Mouse (Mus musculus) stomach, embryonic 14.5 days (tissue): Measurements from ENCODE around the gene Gse1. TPM values are rescaled to one million over a fixed set of nuclear protein-coding genes. Genes with fewer than 3 reads are reported as not detected.

ENCODE experiments used
- ATAC-seq: fragments of 200-750 bp; cut with Nextera tagmentation; 2 replicates; pipeline ENCODE4 v1.8.0; 2017; ENCODE audit warnings: low read depth, moderate TSS enrichment; ENCODE audit not compliant: insufficient number of reproducible peaks, insufficient read depth, low FRiP score
- H3K27ac ChIP-seq: fragments of 300-500 bp; sonication (generic); 2 replicates; pipeline ENCODE4 v1.5.1; 2014; ENCODE audit warnings: mild to moderate bottlenecking, low read length, moderate library complexity, mixed read lengths
- H3K27me3 ChIP-seq: fragments of 300-500 bp; sonication (generic); 2 replicates; pipeline ENCODE4 v1.6.1; 2014; ENCODE audit warnings: low read length, control low read depth, mixed read lengths; ENCODE audit not compliant: control insufficient read depth, insufficient read depth
- H3K36me3 ChIP-seq: fragments of 300-500 bp; sonication (generic); 2 replicates; pipeline ENCODE4 v1.6.1; 2014; ENCODE audit warnings: mild to moderate bottlenecking, control low read depth, low read length, moderate library complexity, mixed read lengths; ENCODE audit not compliant: control insufficient read depth, insufficient read depth
- H3K4me1 ChIP-seq: fragments of 300-500 bp; sonication (generic); 2 replicates; pipeline ENCODE4 v1.6.1; 2014; ENCODE audit warnings: low read length, control low read depth, mixed read lengths; ENCODE audit not compliant: control insufficient read depth, insufficient read depth
- H3K4me2 ChIP-seq: fragments of 300-500 bp; sonication (generic); replicated peaks from 2 replicates; pipeline ENCODE4 v1.6.1; 2014; ENCODE audit warnings: low read depth, low read length, control low read depth
- H3K4me3 ChIP-seq: fragments of 300-500 bp; sonication (generic); 2 replicates; pipeline ENCODE4 v1.5.1; 2014; ENCODE audit warnings: low read depth, low read length, control low read depth
- H3K9ac ChIP-seq: fragments of 300-500 bp; sonication (generic); replicated peaks from 2 replicates; pipeline ENCODE4 v1.6.1; 2014; ENCODE audit warnings: low read depth, mild to moderate bottlenecking, control low read depth, low read length, moderate library complexity, mixed read lengths
- H3K9me3 ChIP-seq: fragments of 300-500 bp; sonication (generic); 2 replicates; pipeline ENCODE4 v1.6.1; 2016; ENCODE audit warnings: low read depth, low read length, control low read depth; ENCODE audit not compliant: control insufficient read depth
- WGBS: fragments of 180-500 bp; shearing (Covaris S2); extraction: QIAGEN DNeasy Blood & Tissue Kit; methylation state at CpG from one replicate; pipeline ENCODE4 v1.1.7; 2014; 5-methylcytosine and 5-hydroxymethylcytosine counted together
- polyA plus RNA-seq: library from polyadenylated mRNA; unstranded; fragments of >200 nt; fragmentation: Nextera tagmentation; extraction: Ambion mirVana; gene quantifications from 2 replicates; pipeline ENCODE4 v1.2.1, GENCODE M21; 2014

Gene Gse1
- polyA plus RNA-seq, 1 experiment from 2014 or later, result 11.1 TPM

DNA sequence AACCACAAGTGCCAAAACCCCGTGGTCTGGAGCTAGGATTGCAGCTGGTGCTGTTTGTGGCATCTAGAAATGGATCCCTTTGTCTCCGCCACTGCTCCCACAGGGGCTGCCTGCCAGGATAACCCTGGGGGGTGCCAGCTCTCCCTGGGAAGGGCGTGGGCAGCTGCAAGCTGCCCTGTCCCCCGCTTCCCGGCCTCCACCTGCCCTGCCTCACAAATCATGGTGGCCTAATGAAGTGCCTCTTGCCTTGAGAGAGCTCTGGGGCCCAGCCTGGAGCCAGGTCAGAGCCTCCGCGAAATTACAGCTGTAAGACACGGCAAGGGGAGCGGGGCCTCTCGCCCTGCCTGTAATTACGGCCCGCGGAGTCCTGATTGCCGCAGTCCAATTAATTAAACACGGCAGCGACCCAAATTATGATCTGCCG is 221.4 kb downstream of the Gse1 start:
- 32% methylated on average over 17 of the region's 17 CpGs for WGBS
- Histone ChIP-seq H3K4me1 (peaks cover 13% of the 10 kb centered on the region), H3K4me3 (no peak overlapping the region), H3K9me3 (no peaks in the 10 kb centered on the region), H3K9ac (no peak overlapping the region), H3K4me2 (no peak overlapping the region), H3K27me3 (no peaks in the 10 kb centered on the region), H3K36me3 (no peaks in the 10 kb centered on the region; the same call in 1 of the 2 replicates), H3K27ac (no peak overlapping the region)
- no peak for ATAC-seq

DNA sequence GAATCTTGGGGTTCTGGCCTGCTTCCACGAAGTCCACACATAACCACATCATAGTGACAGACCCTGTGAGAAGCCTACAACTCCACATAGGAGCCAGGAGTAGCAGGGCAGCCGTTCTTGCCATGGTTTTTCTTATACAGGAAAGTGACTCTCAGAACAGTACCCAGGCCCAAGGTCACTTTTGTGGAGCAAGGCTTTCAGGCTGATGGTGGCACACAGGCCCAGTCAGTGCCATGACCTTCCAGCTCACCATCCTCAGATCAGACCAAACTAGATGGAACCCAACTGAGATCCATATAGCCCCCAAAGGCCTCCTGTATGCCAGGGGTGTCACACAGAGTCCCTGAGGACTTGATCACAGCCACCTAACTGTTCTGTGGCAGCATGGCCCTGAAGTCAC is 223.9 kb downstream of the Gse1 start:
- ATAC-seq, result no peak
- Histone ChIP-seq H3K36me3 (no peaks in the 10 kb centered on the region), H3K4me1 (peaks cover 31% of the 10 kb centered on the region), H3K27me3 (no peaks in the 10 kb centered on the region), H3K27ac (no peak overlapping the region), H3K9me3 (no peaks in the 10 kb centered on the region), H3K4me2 (no peak overlapping the region), H3K9ac (no peak overlapping the region), H3K4me3 (no peak overlapping the region)
- WGBS, result 83% methylated on average over 2 of the region's 2 CpGs

DNA sequence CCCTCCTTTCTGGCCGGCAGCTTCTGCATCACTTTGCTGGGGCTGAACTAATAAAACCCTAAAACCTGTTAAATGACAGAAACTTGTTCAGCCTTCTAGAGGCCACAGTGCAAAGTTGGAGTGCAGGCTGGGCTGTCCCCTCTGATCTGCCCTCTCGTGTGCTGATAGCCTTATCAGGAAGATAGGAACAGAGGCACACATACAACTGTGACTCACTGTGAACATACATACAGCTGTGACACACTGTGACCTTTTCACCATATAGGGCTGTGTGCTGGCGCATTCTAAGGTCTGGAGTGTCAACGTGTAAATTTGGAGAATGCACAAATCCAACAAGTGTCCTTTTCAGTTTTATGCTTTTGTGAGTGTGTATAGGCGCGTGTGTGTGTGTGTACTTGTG is 226.1 kb downstream of the Gse1 start:
- Histone ChIP-seq H3K27ac (no peak overlapping the region), H3K9me3 (no peaks in the 10 kb centered on the region), H3K4me1 (peaks cover 34% of the 10 kb centered on the region), H3K4me2 (no peak overlapping the region), H3K9ac (no peak overlapping the region), H3K4me3 (no peak overlapping the region), H3K27me3 (no peaks in the 10 kb centered on the region), H3K36me3 (no peaks in the 10 kb centered on the region)
- 66% methylated on average over 6 of the region's 6 CpGs for WGBS
- ATAC-seq, result no peak; the same call in 1 of the 2 replicates

DNA sequence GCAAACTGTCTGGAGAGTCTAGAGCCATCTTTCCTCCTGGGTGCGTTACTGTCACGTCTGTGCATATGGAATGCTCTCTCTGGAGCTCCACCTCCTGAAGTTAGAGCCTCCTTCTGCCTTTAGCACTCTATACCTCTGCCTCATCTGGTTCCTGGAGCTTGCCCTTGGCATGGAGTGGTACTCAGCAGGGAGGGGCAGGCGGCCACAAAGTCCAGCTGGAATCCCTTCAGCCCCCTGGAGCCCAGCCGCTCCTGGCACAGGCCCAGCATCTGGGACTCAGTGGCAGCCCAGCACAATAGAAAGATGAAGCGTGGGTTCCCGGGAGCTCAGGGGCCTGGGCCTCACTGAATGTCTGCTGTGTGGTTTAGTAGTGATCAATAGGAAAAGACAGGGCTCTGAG is 232.1 kb downstream of the Gse1 start:
- Histone ChIP-seq H3K9ac (no peak overlapping the region), H3K36me3 (no peaks in the 10 kb centered on the region), H3K4me1 (peaks cover 64% of the 10 kb centered on the region), H3K27me3 (no peaks in the 10 kb centered on the region), H3K27ac (no peak overlapping the region), H3K4me3 (no peak overlapping the region), H3K9me3 (no peaks in the 10 kb centered on the region), H3K4me2 (no peak overlapping the region)
- ATAC-seq, result no peak
- 46% methylated on average over 6 of the region's 6 CpGs for WGBS

DNA sequence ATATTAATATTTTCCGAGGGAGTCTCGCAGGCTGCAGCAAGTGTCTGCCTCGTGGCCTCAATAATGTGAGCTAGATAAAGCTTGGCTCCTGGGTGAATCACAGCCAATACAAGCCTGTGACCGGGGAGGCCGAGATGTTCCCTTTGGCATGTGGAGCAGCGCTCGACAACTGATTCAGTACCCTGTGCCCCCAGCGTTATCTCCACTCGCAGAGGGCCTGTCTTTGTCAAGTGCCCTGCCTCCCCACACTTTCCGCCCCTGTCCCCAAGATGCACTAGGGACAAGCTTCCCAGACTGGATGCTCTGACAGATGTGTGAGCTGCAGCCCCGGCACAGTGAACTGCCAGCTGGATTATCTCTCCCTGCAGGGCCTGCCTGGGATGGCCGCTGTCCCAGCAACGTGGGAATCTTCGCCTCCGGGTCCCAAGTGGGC is 233.9 kb downstream of the Gse1 start:
- no peak overlapping the region for H3K4me3 ChIP-seq
- no peaks in the 10 kb centered on the region for H3K9me3 ChIP-seq
- peaks cover 60% of the 10 kb centered on the region for H3K4me1 ChIP-seq
- H3K4me2 ChIP-seq, result no peak overlapping the region
- WGBS, result 32% methylated on average over 15 of the region's 15 CpGs
- ATAC-seq, result no peak
- H3K9ac ChIP-seq, result no peak overlapping the region
- peak overlapping the region; percentile 67; the same call in 1 of the 2 replicates for H3K27ac ChIP-seq
- no peaks in the 10 kb centered on the region for H3K27me3 ChIP-seq
- no peaks in the 10 kb centered on the region for H3K36me3 ChIP-seq

DNA sequence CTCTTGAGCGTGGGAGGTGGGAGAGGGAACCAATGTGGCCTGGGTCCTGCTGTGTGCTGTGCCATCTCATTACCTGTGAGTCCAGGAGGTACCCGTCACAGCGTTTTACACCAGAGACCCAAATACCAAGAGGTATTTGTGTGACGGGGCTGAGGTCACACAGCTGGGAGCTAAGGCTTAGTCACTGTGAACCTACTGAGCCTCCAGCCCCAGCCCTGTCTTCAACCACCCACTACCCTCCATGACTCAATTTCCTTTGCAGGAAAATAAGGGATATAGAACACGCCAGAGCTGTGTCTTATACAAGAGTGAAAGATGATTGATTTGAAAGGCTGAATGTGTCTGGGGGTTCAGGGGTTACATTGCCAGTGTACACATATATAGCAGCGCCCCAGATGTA is 234.4 kb downstream of the Gse1 start:
- WGBS, result 68% methylated on average over 6 of the region's 6 CpGs
- H3K4me2 ChIP-seq, result no peak overlapping the region

DNA sequence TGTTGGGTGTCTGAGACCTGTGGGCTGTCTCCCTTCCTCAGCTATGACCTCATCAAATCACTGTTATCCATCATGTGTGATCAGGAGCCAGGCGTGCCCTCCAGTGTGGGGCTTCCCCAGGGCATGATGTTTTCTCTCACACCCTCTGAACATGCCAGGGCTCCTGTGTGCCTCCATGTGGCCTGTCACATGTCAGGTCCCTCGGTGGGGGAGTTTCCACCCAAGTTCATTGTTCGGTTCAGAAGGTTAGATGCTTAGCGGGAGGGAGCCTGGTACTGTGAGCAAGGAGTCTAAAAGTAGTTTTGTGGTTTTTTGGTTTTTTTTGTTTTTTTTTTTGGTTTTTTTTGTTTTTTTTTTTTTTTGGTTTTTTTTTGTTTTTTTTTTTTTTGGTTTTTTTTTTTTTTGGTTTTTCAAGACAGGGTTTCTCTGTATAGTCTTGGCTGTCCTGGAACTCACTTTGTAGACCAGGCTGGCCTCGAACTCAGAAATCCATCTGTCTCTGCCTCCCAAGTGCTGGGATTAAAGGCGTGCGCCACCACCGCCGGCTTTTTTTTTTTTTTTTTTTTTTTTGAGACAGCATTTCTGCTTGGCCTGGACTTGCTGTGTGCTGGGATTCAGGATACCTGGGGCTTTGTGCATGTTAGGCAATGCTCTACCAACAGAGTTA is 235.8 kb downstream of the Gse1 start:
- no peak overlapping the region for H3K27ac ChIP-seq
- no peak for ATAC-seq

More for the DNA sequence above, 234.4 kb downstream of the Gse1 start:
- H3K4me1 ChIP-seq, result peaks cover 57% of the 10 kb centered on the region
- no peak overlapping the region; the same call in 1 of the 2 replicates for H3K27ac ChIP-seq
- no peak for ATAC-seq
- no peaks in the 10 kb centered on the region for H3K9me3 ChIP-seq
- H3K4me3 ChIP-seq, result no peak overlapping the region
- H3K9ac ChIP-seq, result no peak overlapping the region
- H3K36me3 ChIP-seq, result no peaks in the 10 kb centered on the region
- no peaks in the 10 kb centered on the region for H3K27me3 ChIP-seq

DNA sequence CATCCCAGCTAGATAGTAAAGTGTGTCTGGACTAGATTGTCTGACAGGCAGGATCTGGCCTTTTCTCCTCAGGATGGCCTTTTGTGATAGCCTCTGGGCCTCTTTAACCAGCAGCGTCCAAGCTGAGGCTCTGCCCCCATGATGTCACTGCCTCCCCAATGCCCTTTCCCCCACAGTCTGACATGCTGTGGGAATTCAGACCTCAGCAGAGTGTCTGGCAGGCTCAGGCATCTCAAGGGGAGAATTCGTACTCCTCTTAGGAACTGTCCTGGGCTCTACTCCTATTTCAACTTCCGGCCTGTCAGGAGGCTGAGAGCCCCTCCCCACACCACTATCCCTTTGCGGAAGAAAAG is 236.3 kb downstream of the Gse1 start:
- Histone ChIP-seq H3K4me1 (peaks cover 50% of the 10 kb centered on the region), H3K27me3 (no peaks in the 10 kb centered on the region)

More for the DNA sequence above, 235.8 kb downstream of the Gse1 start:
- WGBS, result 89% methylated on average over 9 of the region's 9 CpGs
- no peaks in the 10 kb centered on the region for H3K27me3 ChIP-seq
- H3K9ac ChIP-seq, result no peak overlapping the region
- H3K4me2 ChIP-seq, result no peak overlapping the region
- H3K36me3 ChIP-seq, result no peaks in the 10 kb centered on the region
- H3K4me3 ChIP-seq, result no peak overlapping the region
- H3K4me1 ChIP-seq, result peaks cover 53% of the 10 kb centered on the region
- no peaks in the 10 kb centered on the region for H3K9me3 ChIP-seq

DNA sequence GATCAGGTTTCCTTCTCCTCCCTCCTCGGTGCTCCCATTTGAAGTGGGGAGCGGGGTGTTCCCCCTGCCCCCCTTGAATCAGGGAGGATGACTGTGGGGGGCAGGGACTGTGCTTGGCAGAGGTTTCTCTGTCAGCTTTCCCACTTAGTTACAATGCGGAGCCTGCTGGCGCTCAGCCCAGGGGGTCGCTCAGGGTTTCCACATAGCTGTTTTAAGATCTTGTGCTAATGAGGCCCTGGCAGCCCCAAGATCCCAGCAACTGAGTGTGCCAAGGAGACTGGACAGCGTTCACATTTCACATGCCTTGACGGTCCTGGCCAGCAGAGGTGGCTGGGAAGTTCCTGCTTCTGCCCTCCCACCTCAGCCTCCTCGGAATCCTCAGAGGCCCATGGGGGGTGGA is 237.5 kb downstream of the Gse1 start:
- H3K27me3 ChIP-seq, result no peaks in the 10 kb centered on the region
- H3K4me2 ChIP-seq, result no peak overlapping the region
- no peaks in the 10 kb centered on the region for H3K9me3 ChIP-seq
- no peak overlapping the region; the same call in 1 of the 2 replicates for H3K27ac ChIP-seq
- no peak overlapping the region for H3K9ac ChIP-seq
- peak; percentile 30; the same call in 1 of the 2 replicates for ATAC-seq
- H3K36me3 ChIP-seq, result no peaks in the 10 kb centered on the region
- H3K4me3 ChIP-seq, result no peak overlapping the region
- 11% methylated on average over 8 of the region's 8 CpGs for whole genome bisulfite sequencing
- peaks cover 40% of the 10 kb centered on the region for H3K4me1 ChIP-seq

More for the DNA sequence above, 236.3 kb downstream of the Gse1 start:
- H3K9ac ChIP-seq, result no peak overlapping the region
- H3K9me3 ChIP-seq, result no peaks in the 10 kb centered on the region
- ATAC-seq, result no peak
- WGBS, result 64% methylated on average over 4 of the region's 4 CpGs
- no peak overlapping the region for H3K4me2 ChIP-seq
- no peak overlapping the region for H3K27ac ChIP-seq
- no peaks in the 10 kb centered on the region for H3K36me3 ChIP-seq
- H3K4me3 ChIP-seq, result no peak overlapping the region
